Mouse (Mus musculus) heart, embryonic 16.5 days (tissue): ENCODE data around the gene Nudt16l1. TPM values are rescaled to one million over a fixed set of nuclear protein-coding genes. Genes with fewer than 3 reads are reported as not detected.

ENCODE experiments used
- ATAC-seq: fragments of 200-750 bp; cut with Nextera tagmentation; replicated peaks from 2 replicates; pipeline ENCODE4 v1.8.0; 2017; ENCODE audit warnings: moderate number of reproducible peaks; ENCODE audit not compliant: insufficient read depth, low FRiP score; ENCODE audit errors: extremely low read depth
- H3K27ac ChIP-seq: fragments of 300-500 bp; sonication (generic); 2 replicates; pipeline ENCODE4 v1.5.1; 2014; ENCODE audit warnings: mild to moderate bottlenecking, low read length, control low read depth, moderate library complexity
- H3K27me3 ChIP-seq: fragments of 300-500 bp; sonication (generic); 2 replicates; pipeline ENCODE4 v1.6.1; 2014; ENCODE audit warnings: low read length, mixed read lengths; ENCODE audit not compliant: control insufficient read depth, insufficient read depth
- H3K36me3 ChIP-seq: fragments of 300-500 bp; sonication (generic); 2 replicates; pipeline ENCODE4 v1.6.1; 2014; ENCODE audit not compliant: control insufficient read depth, insufficient read depth
- H3K4me1 ChIP-seq: fragments of 300-500 bp; sonication (generic); 2 replicates; pipeline ENCODE4 v1.6.1; 2014; ENCODE audit warnings: low read length, mixed read lengths; ENCODE audit not compliant: control insufficient read depth, insufficient read depth
- H3K4me2 ChIP-seq: fragments of 300-500 bp; sonication (generic); 2 replicates; pipeline ENCODE4 v1.6.1; 2014; ENCODE audit warnings: low read depth, mild to moderate bottlenecking, control low read depth, low read length
- H3K4me3 ChIP-seq: fragments of 300-500 bp; sonication (generic); 2 replicates; pipeline ENCODE4 v1.5.1; 2014; ENCODE audit warnings: mild to moderate bottlenecking, control low read depth, low read length
- H3K9ac ChIP-seq: fragments of 300-500 bp; sonication (generic); 2 replicates; pipeline ENCODE4 v1.6.1; 2014; ENCODE audit warnings: low read length, control low read depth
- H3K9me3 ChIP-seq: fragments of 300-500 bp; sonication (generic); replicated peaks from 2 replicates; pipeline ENCODE4 v1.6.1; 2016; ENCODE audit warnings: low read length; ENCODE audit not compliant: control insufficient read depth
- WGBS: fragments of 180-500 bp; shearing (Covaris S2); extraction: QIAGEN DNeasy Blood & Tissue Kit; methylation state at CpG from one replicate; pipeline ENCODE4 v1.1.7; 2014; 5-methylcytosine and 5-hydroxymethylcytosine counted together
- polyA plus RNA-seq: library from polyadenylated mRNA; unstranded; fragments of >200 nt; fragmentation: Nextera tagmentation; extraction: Ambion mirVana; gene quantifications from 2 replicates; pipeline ENCODE4 v1.2.1, GENCODE M21; 2015

Gene Nudt16l1
- polyA plus RNA-seq, 1 experiment from 2014 or later, result 125 TPM

- Histone ChIP-seq H3K36me3 (peaks cover 27% of the 10 kb centered on the region), H3K4me3 (no peak overlapping the region), H3K27me3 (no peaks in the 10 kb centered on the region), H3K27ac (no peak overlapping the region; the same call in 1 of the 2 replicates), H3K9ac (peak overlapping the region; percentile 93; the same call in 1 of the 2 replicates), H3K9me3 (no peaks in the 10 kb centered on the region), H3K4me1 (peaks cover 13% of the 10 kb centered on the region), H3K4me2 (no peak overlapping the region)
- 91% methylated on average over 10 of the region's 10 CpGs for WGBS
- ATAC-seq, result no peak
Observed at GRCm38 (mm10) chr16:4940311-4940850, 1.8 kb downstream of the Nudt16l1 start.

- no peak overlapping the region for H3K27ac ChIP-seq
- peaks cover 27% of the 10 kb centered on the region for H3K36me3 ChIP-seq
- H3K4me1 ChIP-seq, result peaks cover 10% of the 10 kb centered on the region
- H3K4me2 ChIP-seq, result no peak overlapping the region
- ATAC-seq, result no peak
- no peak overlapping the region for H3K9ac ChIP-seq
- no peak overlapping the region for H3K4me3 ChIP-seq
- H3K9me3 ChIP-seq, result no peaks in the 10 kb centered on the region
- H3K27me3 ChIP-seq, result no peaks in the 10 kb centered on the region
Observed at GRCm38 (mm10) chr16:4941016-4941415, 2.5 kb downstream of the Nudt16l1 start.

- Histone ChIP-seq H3K4me2 (no peak overlapping the region), H3K36me3 (peaks cover 19% of the 10 kb centered on the region), H3K4me3 (no peak overlapping the region), H3K9me3 (no peaks in the 10 kb centered on the region), H3K9ac (no peak overlapping the region), H3K27me3 (no peaks in the 10 kb centered on the region), H3K27ac (no peak overlapping the region), H3K4me1 (peaks cover 8% of the 10 kb centered on the region)
- ATAC-seq, result no peak
- WGBS, result 95% methylated on average over 8 of the region's 8 CpGs
Observed at GRCm38 (mm10) chr16:4942868-4943267, 4.3 kb downstream of the Nudt16l1 start.

GRCm38 (mm10) chr16:4943431-4943830, 4.9 kb downstream of the Nudt16l1 start:
- no peak for ATAC-seq
- WGBS, result 93% methylated on average over 3 of the region's 3 CpGs
- H3K9ac ChIP-seq, result no peak overlapping the region
- H3K4me3 ChIP-seq, result no peak overlapping the region
- peaks cover 25% of the 10 kb centered on the region for H3K36me3 ChIP-seq
- H3K4me1 ChIP-seq, result peaks cover 7% of the 10 kb centered on the region
- H3K27me3 ChIP-seq, result no peaks in the 10 kb centered on the region
- no peak overlapping the region for H3K27ac ChIP-seq
- H3K9me3 ChIP-seq, result no peaks in the 10 kb centered on the region
- no peak overlapping the region for H3K4me2 ChIP-seq

- Histone ChIP-seq H3K9ac (no peak overlapping the region), H3K27me3 (no peaks in the 10 kb centered on the region), H3K9me3 (no peaks in the 10 kb centered on the region), H3K4me3 (no peak overlapping the region), H3K27ac (no peak overlapping the region), H3K4me2 (no peak overlapping the region), H3K36me3 (peaks cover 26% of the 10 kb centered on the region), H3K4me1 (no peaks in the 10 kb centered on the region)
- no peak for ATAC-seq
- 74% methylated on average over 4 of the region's 4 CpGs for WGBS
Observed at GRCm38 (mm10) chr16:4945415-4945814, 6.9 kb downstream of the Nudt16l1 start.

GRCm38 (mm10) chr16:4946155-4946554, 7.6 kb downstream of the Nudt16l1 start:
- ATAC-seq, result no peak
- peaks cover 26% of the 10 kb centered on the region for H3K36me3 ChIP-seq
- H3K4me3 ChIP-seq, result no peak overlapping the region
- H3K4me1 ChIP-seq, result no peaks in the 10 kb centered on the region
- no peak overlapping the region for H3K9ac ChIP-seq
- no peaks in the 10 kb centered on the region for H3K9me3 ChIP-seq
- 87% methylated on average over 3 of the region's 3 CpGs for WGBS
- H3K27ac ChIP-seq, result no peak overlapping the region
- H3K4me2 ChIP-seq, result no peak overlapping the region
- H3K27me3 ChIP-seq, result no peaks in the 10 kb centered on the region

GRCm38 (mm10) chr16:4947378-4947777, 8.8 kb downstream of the Nudt16l1 start:
- H3K4me1 ChIP-seq, result no peaks in the 10 kb centered on the region
- H3K4me3 ChIP-seq, result no peak overlapping the region
- no peaks in the 10 kb centered on the region for H3K27me3 ChIP-seq
- H3K9ac ChIP-seq, result no peak overlapping the region
- H3K4me2 ChIP-seq, result no peak overlapping the region
- peaks cover 28% of the 10 kb centered on the region for H3K36me3 ChIP-seq
- H3K27ac ChIP-seq, result no peak overlapping the region
- ATAC-seq, result no peak
- WGBS, result 94% methylated on average over 4 of the region's 4 CpGs
- H3K9me3 ChIP-seq, result no peaks in the 10 kb centered on the region

GRCm38 (mm10) chr16:4956609-4957008, 18.0 kb downstream of the Nudt16l1 start:
- WGBS, result 92% methylated on average over 3 of the region's 3 CpGs
- no peak overlapping the region for H3K4me2 ChIP-seq

GRCm38 (mm10) chr16:4957446-4957845, 18.9 kb downstream of the Nudt16l1 start:
- H3K9ac ChIP-seq, result no peak overlapping the region
- H3K36me3 ChIP-seq, result peaks cover 27% of the 10 kb centered on the region
- H3K4me1 ChIP-seq, result 0 out of 2 replicates have a peak, but pooled peaks cover under 1% of the 10 kb centered on the region
- no peak overlapping the region for H3K4me3 ChIP-seq
- no peak overlapping the region for H3K27ac ChIP-seq
- no peak for ATAC-seq
- no peak overlapping the region for H3K4me2 ChIP-seq
- H3K27me3 ChIP-seq, result no peaks in the 10 kb centered on the region
- H3K9me3 ChIP-seq, result no peaks in the 10 kb centered on the region
- 81% methylated on average over 3 of the region's 3 CpGs for WGBS

More at GRCm38 (mm10) chr16:4956609-4957008, 18.0 kb downstream of the Nudt16l1 start:
- H3K27ac ChIP-seq, result no peak overlapping the region
- peaks cover 31% of the 10 kb centered on the region for H3K36me3 ChIP-seq
- no peaks in the 10 kb centered on the region for H3K4me1 ChIP-seq
- H3K9me3 ChIP-seq, result no peaks in the 10 kb centered on the region
- no peak overlapping the region for H3K9ac ChIP-seq
- no peak overlapping the region for H3K4me3 ChIP-seq
- no peaks in the 10 kb centered on the region for H3K27me3 ChIP-seq
- ATAC-seq, result no peak
